Mouse (Mus musculus) lung, postnatal 0 days (tissue): ENCODE measurements around the gene U2surp.

ENCODE experiments used
- CTCF ChIP-seq: IDR thresholded peaks from 2 replicates; pipeline ENCODE4 v1.5.1; 2016; ENCODE audit warnings: antibody characterized with exemption, mild to moderate bottlenecking
- EP300 ChIP-seq: IDR thresholded peaks from 2 replicates; pipeline ENCODE4 v1.6.1; 2016; ENCODE audit warnings: antibody characterized with exemption, mild to moderate bottlenecking, control low read depth

- TF ChIP-seq CTCF, result no peak
- no peak for TF ChIP-seq EP300
Measured at GRCm38 (mm10) chr9:95557722-95558121, 45.9 kb upstream of the U2surp start.
